Mouse (Mus musculus) megakaryocyte, embryonic 14.5 days (primary cell): Measurements from ENCODE around the gene Foxg1.

Source experiments
- FLI1 ChIP-seq: IDR thresholded peaks from 2 replicates; pipeline ENCODE4 v1.6.1; 2012; ENCODE audit warnings: low read length, inconsistent platforms, mixed read lengths
- GATA1 ChIP-seq: IDR thresholded peaks from 3 replicates; pipeline ENCODE4 v1.6.1; 2012; ENCODE audit warnings: mixed read lengths, low read length, inconsistent platforms, borderline replicate concordance

GRCm38 (mm10) chr12:49387856-49388598, 5.6 kb downstream of the Foxg1 start:
- TF ChIP-seq GATA1 (no peak), FLI1 (no peak)
